Mouse (Mus musculus) left cerebral cortex, adult 2 months (tissue): ENCODE measurements at regions not wholly inside any gene's neighbourhood (a gene's known extent, or its start where the extent isn't known, plus 50 kb on each side); places are given as distances from the start of the nearest gene placed in this dataset.

Experiments
- DNase-seq, 2 experiments: peaks; one replicate each; pipeline ENCODE4 v3.0.0; 2021 to 2022; ENCODE audit warnings: low spot score in 2 of 2, mixed read lengths in 1 of 2; ENCODE audit errors: extremely low spot score in 1 of 2
- H3K27ac ChIP-seq: fragments of 200-600 bp; 2 replicates; pipeline ENCODE4 v1.8.1; 2022
- H3K4me3 ChIP-seq: fragments of 200-600 bp; 2 replicates; pipeline ENCODE4 v1.8.1; 2022
- CTCF ChIP-seq: fragments of 200-600 bp; IDR thresholded peaks from 2 replicates; pipeline ENCODE4 v1.8.1; 2022; ENCODE audit warnings: antibody characterized with exemption, mild to moderate bottlenecking, moderate library complexity
- intact Hi-C: fragments of 180-260 bp; cut with DNase I; formaldehyde crosslinking; loops from one replicate; pipeline ENCODE4 v1.15.1; 2025

DNA sequence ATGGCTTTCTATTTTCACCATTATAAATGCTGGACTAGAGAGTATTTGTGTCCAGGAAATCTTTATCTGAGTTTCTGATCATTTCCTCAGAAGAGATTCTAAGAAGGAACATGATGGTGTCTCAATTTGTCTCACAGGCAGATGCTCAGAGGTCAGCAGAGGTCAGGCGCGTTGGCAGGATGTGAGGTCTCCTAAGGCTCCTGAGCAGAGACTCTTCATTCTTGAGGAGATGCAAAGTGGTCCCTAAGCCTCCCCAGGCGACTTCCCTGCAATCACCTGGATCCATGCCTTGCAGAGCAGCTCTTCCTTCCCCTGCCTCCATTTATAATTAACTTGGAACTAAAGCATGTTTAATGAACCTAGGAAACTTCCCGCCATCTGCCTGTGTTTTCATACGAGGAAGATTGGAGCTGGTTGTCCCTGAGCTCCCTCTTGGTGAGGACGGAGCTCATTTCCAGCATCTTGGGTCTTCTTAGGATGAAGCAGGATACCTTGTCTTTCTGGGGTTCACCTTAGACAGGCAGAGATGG is 71.8 kb downstream of the Arf2 start:
- no peak overlapping the region for H3K27ac ChIP-seq
- intact Hi-C loops, result no loop called here

DNA sequence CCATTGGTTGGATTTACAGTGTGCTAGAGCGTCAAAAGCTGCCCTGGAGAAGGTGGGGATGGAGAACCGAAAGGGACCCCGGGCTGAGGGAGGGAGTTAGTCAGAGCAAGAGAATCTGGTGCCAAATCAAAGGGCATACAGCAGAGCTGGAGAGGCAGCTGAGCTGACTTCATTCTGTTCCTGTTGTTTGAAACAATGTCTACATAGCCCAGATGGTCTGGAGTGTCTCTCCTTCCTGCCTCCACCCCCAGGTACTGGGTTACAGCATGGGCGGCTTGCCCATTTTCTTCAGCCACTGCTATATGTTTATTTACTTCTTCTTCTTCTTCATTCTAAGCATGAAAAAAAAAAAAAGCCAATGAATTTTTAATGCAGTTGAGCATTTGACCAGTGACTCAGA is 78.7 kb downstream of the Arf2 start:
- H3K4me3 ChIP-seq, result no peak overlapping the region
- DNase-seq, result no peak
- intact Hi-C loops, result loop anchor here (1.0 kb wide), 1 partner anchor 42 kb away; no protein-coding TSS in a partner anchor
- no peak overlapping the region for H3K27ac ChIP-seq
- TF ChIP-seq CTCF, result no peak

More for the DNA sequence above, 71.8 kb downstream of the Arf2 start:
- DNase-seq, result no peak
- H3K4me3 ChIP-seq, result no peak overlapping the region
- TF ChIP-seq CTCF, result no peak

DNA sequence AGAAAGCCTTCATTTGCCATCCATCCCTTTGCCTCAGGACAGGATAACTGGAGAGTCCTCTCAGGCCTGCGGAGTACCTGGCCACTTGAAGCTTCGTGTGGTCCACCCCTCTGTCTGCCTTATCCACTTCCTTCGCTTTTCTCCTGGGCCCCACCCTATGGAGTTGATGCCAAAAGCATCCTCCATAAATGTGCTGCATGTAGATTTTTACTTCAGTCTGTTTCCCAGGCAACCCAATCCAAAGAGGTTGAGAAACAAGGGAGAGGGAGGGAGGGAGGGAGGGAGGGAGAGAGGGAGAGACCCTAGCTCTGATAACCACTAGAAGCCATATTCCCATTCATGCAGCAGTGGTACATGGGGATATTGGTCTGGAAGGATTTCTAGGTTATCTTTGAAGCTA is 80.7 kb upstream of the Crhr1 start:
- intact Hi-C loops, result no loop called here
- Histone ChIP-seq H3K4me3 (no peak overlapping the region), H3K27ac (peak overlapping the region; percentile 59; the same call in 1 of the 2 replicates)
- no peak for TF ChIP-seq CTCF
- DNase-seq, result no peak

DNA sequence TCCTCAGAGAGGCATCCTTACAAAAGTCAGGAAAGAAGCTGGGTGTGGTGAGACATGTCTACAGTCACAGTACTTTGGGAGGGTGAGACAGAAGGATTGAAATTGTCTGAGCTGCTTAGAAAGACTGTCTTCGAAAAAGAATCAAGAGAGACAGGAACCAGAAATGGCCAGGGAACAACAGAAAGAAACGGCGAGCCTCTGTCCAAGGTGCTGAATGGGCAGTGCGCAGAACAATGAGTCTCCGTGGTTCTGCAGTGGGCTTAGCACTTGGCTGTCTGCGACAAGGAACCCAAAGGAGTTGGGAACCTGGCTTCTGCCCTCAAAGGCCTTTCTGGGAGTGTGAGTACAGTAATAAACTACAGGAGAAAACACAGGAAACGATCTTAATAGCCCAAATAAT is 79.4 kb upstream of the Crhr1 start:
- intact Hi-C loops, result no loop called here
- no peak overlapping the region for H3K4me3 ChIP-seq
- DNase-seq, result no peak
- H3K27ac ChIP-seq, result no peak overlapping the region
- TF ChIP-seq CTCF, result no peak

DNA sequence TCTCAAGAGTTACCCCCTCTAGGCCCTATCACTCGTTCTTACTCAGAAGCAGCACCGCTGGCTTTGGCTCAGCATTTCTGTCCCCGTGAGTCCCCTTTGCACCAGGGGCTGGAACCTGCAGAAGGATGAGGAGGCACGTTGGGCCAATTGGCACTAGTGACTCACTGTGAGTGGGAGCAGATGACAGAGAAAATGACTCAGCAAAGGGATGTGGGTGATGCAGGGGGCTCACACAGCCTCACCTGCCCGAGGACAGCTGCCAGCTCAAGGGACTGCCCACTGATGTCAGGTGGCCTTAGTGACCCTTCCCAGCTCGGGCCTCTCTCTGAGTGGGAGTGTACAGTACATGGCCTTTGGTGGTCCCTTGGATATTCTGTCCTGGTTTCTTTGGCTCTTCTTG is 76.7 kb upstream of the Crhr1 start:
- no peak for TF ChIP-seq CTCF

DNA sequence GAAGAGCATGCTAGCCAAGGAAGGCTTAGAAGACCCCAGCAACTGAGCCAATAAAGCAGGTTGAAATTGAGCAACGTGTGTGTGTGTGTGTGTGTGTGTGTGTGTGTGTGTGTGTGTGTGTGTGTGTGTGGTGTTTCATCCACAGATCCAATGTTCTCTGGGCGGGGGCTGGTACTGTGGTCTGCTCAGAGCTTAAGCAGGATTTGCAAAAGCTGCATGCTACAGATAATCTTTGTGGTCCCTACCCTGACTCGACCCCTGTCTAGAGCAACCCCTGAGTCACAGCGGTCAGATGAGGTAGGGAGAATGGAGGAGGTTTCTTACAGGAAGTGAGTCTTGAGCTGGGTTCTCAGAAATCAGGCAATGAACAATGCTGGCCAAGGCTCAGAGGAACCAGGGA is 75.6 kb upstream of the Crhr1 start:
- Histone ChIP-seq H3K27ac (no peak overlapping the region), H3K4me3 (no peak overlapping the region)
- intact Hi-C loops, result loop anchor here (2.0 to 5.0 kb wide), 2 partner anchors 28 to 75 kb away; partner anchors contain the start of gene Crhr1
- DNase-seq, result no peak
- TF ChIP-seq CTCF, result no peak

More for the DNA sequence above, 76.7 kb upstream of the Crhr1 start:
- no peak overlapping the region for H3K4me3 ChIP-seq
- no peak overlapping the region for H3K27ac ChIP-seq
- intact Hi-C loops, result loop anchor here (2.0 to 5.0 kb wide), 2 partner anchors 27 to 76 kb away; partner anchors contain the start of gene Crhr1
- peak; percentile 48 to 56 for DNase-seq

DNA sequence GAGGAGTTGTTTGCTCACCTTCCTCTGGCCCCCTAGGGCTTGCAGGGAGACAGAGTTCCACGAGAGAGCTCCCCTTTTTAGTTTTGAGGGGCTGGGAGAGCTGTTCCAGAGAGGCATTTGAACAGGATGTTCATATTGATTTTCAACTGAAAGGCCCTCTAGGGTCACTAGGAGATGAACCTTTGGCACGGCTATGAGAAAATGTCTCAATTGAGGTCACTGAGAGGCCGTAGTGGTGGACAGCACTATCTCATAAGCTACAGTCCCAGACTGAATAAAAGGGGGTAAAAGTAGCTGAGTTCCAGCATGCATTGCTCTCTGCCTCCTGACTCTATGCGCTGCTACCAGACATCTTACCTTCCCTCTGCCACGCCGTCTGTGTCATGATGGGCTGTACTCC is 74.1 kb upstream of the Crhr1 start:
- DNase-seq, result no peak
- no peak overlapping the region for H3K4me3 ChIP-seq
- no peak overlapping the region for H3K27ac ChIP-seq
- intact Hi-C loops, result loop anchor here (5.0 kb wide), 1 partner anchor 74 kb away; the partner anchor contains the start of gene Crhr1
- TF ChIP-seq CTCF, result no peak

DNA sequence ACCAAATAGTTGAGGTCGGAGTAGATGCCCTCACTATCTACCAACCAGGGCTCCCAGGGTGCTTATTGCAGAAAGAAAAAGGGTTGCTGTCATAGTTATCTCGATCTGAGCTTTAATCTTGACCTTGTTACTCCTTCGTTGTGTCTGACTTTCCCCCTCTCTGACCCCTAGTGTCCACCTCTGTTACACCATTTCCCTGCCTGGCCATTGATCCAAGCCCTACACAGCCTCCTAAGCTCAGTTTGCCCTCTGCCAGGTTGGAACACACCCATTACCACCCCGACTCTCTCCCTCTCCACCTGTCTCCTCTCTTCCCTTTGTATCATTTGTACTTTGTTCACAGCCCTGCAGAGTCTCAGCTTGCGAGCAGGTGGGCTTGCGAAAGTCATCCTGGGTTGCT is 73.6 kb upstream of the Crhr1 start:
- H3K27ac ChIP-seq, result no peak overlapping the region
- H3K4me3 ChIP-seq, result no peak overlapping the region
- no peak for TF ChIP-seq CTCF
- intact Hi-C loops, result loop anchor here (5.0 kb wide), 1 partner anchor 73 kb away; the partner anchor contains the start of gene Crhr1
- DNase-seq, result no peak

DNA sequence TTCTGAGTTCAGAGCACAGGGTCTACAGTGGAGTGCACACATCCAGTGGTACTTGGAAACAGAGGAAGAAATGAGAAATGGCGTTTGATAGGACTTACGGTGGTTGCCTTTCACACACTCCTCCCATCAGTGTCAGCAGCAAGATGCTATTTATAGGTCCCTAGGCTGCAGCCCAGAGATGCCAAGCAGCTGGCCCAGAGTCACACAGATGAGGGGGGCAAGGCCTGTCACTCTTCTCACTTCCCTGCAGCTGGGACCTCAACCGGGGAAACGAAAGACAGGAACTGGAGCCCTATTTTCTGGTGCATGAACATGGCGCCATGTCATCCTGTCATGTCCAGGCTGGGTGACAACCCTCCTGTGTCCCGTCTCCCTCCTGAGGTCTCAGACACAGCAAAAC is 71.3 kb upstream of the Crhr1 start:
- Histone ChIP-seq H3K4me3 (no peak overlapping the region), H3K27ac (no peak overlapping the region)
- TF ChIP-seq CTCF, result no peak
- DNase-seq, result no peak
- intact Hi-C loops, result no loop called here

DNA sequence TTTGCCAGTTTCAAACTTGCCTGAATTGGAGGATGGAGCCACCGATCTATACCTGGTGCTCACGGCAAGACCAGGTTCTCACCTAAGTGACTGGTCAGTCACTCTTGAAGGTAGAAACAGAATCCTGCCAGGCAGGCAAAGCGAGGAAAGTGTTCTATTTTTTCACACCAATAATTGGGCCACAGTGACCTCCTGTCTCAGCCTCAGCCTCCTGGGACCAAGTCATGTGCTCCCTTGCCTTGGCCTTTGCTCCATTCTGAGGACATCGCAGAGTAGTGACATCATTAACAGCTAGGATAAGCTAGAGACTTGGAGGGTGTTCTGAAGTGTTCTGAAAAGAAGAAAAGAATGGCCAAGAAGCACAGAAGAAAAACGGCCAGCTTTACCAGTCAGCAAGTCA is 67.5 kb upstream of the Crhr1 start:
- intact Hi-C loops, result no loop called here
- no peak for DNase-seq
- Histone ChIP-seq H3K4me3 (no peak overlapping the region), H3K27ac (no peak overlapping the region)
- no peak for TF ChIP-seq CTCF

DNA sequence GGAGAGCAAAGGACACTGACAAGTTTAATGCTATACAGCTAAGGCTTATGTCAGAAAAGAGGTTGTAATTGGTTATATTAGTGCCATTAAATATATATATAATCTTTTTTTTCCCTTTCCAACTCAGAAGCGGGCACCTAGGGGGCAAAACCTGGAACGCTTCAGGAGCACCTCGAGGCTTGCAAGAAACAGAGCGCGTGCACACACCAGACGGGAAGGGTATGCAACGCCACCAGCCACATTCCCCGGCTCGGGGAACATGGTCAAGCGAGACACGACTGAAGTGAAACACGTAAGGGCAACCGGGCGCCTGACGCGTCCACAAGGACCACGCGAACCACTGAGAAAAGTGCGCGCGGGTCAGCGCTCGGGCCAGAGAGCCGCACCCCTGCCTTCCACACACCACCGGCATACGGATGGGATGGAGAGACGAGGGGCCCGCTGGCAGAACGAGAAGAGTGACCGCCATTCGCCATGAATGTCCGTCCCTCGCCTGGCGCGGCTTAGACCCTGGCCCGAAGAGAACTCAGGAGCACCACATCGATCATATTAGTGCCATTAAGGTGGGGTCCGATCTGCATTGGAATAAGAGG is 60.0 kb upstream of the Crhr1 start:
- TF ChIP-seq CTCF, result no peak
- H3K27ac ChIP-seq, result no peak overlapping the region
- no peak for DNase-seq
- intact Hi-C loops, result no loop called here
- H3K4me3 ChIP-seq, result no peak overlapping the region

DNA sequence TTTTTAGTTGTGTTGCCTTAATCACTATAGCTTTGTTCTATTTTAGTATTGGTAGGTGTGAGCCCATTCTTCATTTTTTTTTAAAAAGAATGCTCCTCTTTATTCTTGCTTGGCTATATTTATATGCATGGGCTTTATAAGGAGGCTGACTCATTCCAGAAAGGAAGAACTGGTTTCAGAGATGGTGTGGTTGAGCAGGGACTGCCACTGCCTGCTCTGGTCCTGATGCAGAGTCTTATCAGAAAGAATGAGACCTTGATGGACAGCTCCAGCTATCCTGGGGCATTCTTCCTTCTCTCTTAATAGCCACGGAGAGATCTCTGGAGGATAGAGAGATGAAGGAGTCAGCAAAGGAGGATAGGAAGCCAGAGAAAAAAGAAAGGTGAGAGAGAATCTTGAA is 57.9 kb upstream of the Crhr1 start:
- H3K4me3 ChIP-seq, result no peak overlapping the region
- DNase-seq, result no peak
- TF ChIP-seq CTCF, result no peak
- H3K27ac ChIP-seq, result peak overlapping the region; percentile 75
- intact Hi-C loops, result loop anchor here (2.0 to 5.0 kb wide), 2 partner anchors 46 to 77 kb away; no protein-coding TSS in a partner anchor

DNA sequence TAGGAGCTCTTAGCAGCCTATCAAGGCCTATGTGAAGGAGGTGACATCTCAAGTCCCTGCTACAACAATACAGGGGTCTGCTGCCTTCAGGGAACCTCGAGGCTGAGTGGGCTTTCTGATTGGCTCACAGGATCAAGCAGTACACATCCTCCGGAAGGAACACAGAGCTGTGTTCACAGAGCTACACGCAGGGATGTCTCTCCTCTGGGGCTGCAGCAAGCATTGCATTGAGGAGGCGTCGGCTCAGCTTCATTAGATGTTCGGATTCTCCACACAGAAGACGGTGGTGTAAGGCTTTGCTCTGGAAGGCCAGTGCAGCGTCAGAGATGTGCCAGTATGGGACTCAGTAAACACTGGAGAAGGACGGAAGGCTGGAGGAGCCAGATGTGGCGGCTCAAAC is 57.3 kb upstream of the Crhr1 start:
- TF ChIP-seq CTCF, result no peak

More for the DNA sequence above, 57.3 kb upstream of the Crhr1 start:
- intact Hi-C loops, result loop anchor here (2.0 to 5.0 kb wide), 2 partner anchors 47 to 78 kb away; no protein-coding TSS in a partner anchor
- Histone ChIP-seq H3K27ac (peak overlapping the region; percentile 75), H3K4me3 (no peak overlapping the region)
- no peak for DNase-seq
